Comparison of ENCODE assay signal across 23 mouse cellular contexts in genomic region chr2:4993584-4993983, GRCm38 (mm10). TPM values are rescaled to one million over a fixed set of nuclear protein-coding genes. Genes with fewer than 3 reads are reported as not detected.
DNase-seq lines count a peak whose midpoint lies in the region; ATAC-seq and TF ChIP-seq lines count a peak whose summit lies in the region.
"Had no signal": no experiment of that assay in that cellular context is flagged by ENCODE, and none has a peak within 500 bp of the region (broad histone marks: within the 10 kb centered on the region; RNA-seq: fewer than 3 reads in every experiment).

No protein-coding gene starts in this region.

- H3K27ac ChIP-seq in liver, adult 2 months (replicated peaks; ENCODE audit: insufficient read depth, low read depth, low read length): peak overlapping the region; percentile 98
- no peak overlapping the region for H3K27ac ChIP-seq in liver, embryonic 12.5 days
- H3K27ac ChIP-seq: embryonic facial prominence, embryonic 13.5 days; hindbrain, embryonic 13.5 days; intestine, embryonic 15.5 days; liver, embryonic 13.5 days; lung, embryonic 15.5 days; macrophage; midbrain, embryonic 15.5 days had no signal

- H3K36me3 ChIP-seq in liver, adult 2 months (ENCODE audit: control insufficient read depth, insufficient read depth, low read length): peaks cover 29% of the 10 kb centered on the region
- H3K36me3 ChIP-seq in liver, embryonic 12.5 days: peaks cover 92% of the 10 kb centered on the region
- H3K36me3 ChIP-seq: midbrain, embryonic 15.5 days had no signal

- no peaks in the 10 kb centered on the region for H3K27me3 ChIP-seq in liver, adult 2 months (ENCODE audit: control insufficient read depth, insufficient read depth, low read length)
- no peaks in the 10 kb centered on the region for H3K27me3 ChIP-seq in liver, embryonic 12.5 days (replicated peaks)
- H3K27me3 ChIP-seq: embryonic facial prominence, embryonic 13.5 days; hindbrain, embryonic 13.5 days; intestine, embryonic 15.5 days; liver, embryonic 13.5 days; lung, embryonic 15.5 days; midbrain, embryonic 15.5 days had no signal

- peak overlapping the region; percentile 84 for H3K9ac ChIP-seq in liver, adult 2 months (ENCODE audit: low read depth, low read length)
- H3K9ac ChIP-seq in liver, embryonic 12.5 days: no peak overlapping the region
- H3K9ac ChIP-seq: embryonic facial prominence, embryonic 13.5 days; hindbrain, embryonic 13.5 days; intestine, embryonic 15.5 days; liver, embryonic 13.5 days; lung, embryonic 15.5 days; midbrain, embryonic 15.5 days had no signal

- no peak for DNase-seq in liver, adult 2 months (ENCODE audit: extremely low read depth, low read depth, low spot score)
- peak; percentile 29 to 31 for DNase-seq in layer of hippocampus, adult 8-10 months (ENCODE audit: low spot score in 2 of 2)
- peak; percentile 52 to 84 for DNase-seq in left cerebral cortex, postnatal 25 days (ENCODE audit: low spot score in 2 of 2)
- peak; percentile 52 for DNase-seq in right cerebral cortex, postnatal 4 days
- no peak for DNase-seq in Muller cell, postnatal 12 days (ENCODE audit: inconsistent ontology term)
- no peak for DNase-seq in cerebellum, adult 11-12 months
- DNase-seq in heart, adult 11 months: no peak
- DNase-seq: adrenal gland, postnatal 14 days; B cell, adult 2 months; cerebellum, adult 9-10 months; gastrocnemius, postnatal 36 days; heart, postnatal 14 days; liver, embryonic 13.5 days; thymus, adult 2 months had no signal

- no peak for TF ChIP-seq POLR2A in liver, adult 2 months (IDR thresholded peaks at IDR 0.05; ENCODE audit: extremely low read depth, insufficient read depth, low read length)

- intact Hi-C loops in left cerebral cortex, postnatal 25 days (cut with DNase I): loop anchor here (5.0 kb wide), 2 partner anchors 39 to 76 kb away; partner anchors contain the start of gene Phyh

- peak overlapping the region; percentile 67 for H3K4me3 ChIP-seq in liver, adult 2 months (ENCODE audit: insufficient read depth, low read depth, low read length)
- H3K4me3 ChIP-seq in liver, embryonic 12.5 days: no peak overlapping the region
- H3K4me3 ChIP-seq: embryonic facial prominence, embryonic 13.5 days; hindbrain, embryonic 13.5 days; intestine, embryonic 15.5 days; liver, embryonic 13.5 days; lung, embryonic 15.5 days; midbrain, embryonic 15.5 days had no signal

- WGBS in liver, adult 2 months: 39% methylated on average over 11 of the region's 11 CpGs
- WGBS in liver, embryonic 12.5 days (ENCODE audit: insufficient replicate concordance): 85% methylated on average over 11 of the region's 11 CpGs

- peaks cover 9% of the 10 kb centered on the region; the same call in 1 of the 2 replicates for H3K79me2 ChIP-seq in liver, adult 2 months (ENCODE audit: control insufficient read depth, insufficient read depth, low read length)

- H3K4me2 ChIP-seq in liver, embryonic 12.5 days: no peak overlapping the region
- H3K4me2 ChIP-seq: embryonic facial prominence, embryonic 13.5 days; heart, embryonic 11.5 days; hindbrain, embryonic 13.5 days; intestine, embryonic 15.5 days; liver, embryonic 13.5 days; lung, embryonic 15.5 days; midbrain, embryonic 15.5 days had no signal

- ATAC-seq in liver, embryonic 12.5 days: no peak
- ATAC-seq: intestine, embryonic 15.5 days; midbrain, embryonic 15.5 days had no signal

- no peaks in the 10 kb centered on the region for H3K9me3 ChIP-seq in liver, embryonic 12.5 days (replicated peaks)
- H3K9me3 ChIP-seq: embryonic facial prominence, embryonic 13.5 days; hindbrain, embryonic 13.5 days; intestine, embryonic 15.5 days; liver, embryonic 13.5 days; lung, embryonic 15.5 days; midbrain, embryonic 15.5 days had no signal

- H3K4me1 ChIP-seq in liver, adult 2 months (ENCODE audit: control insufficient read depth, insufficient read depth, low read length): peaks cover 26% of the 10 kb centered on the region
- peaks cover 3% of the 10 kb centered on the region; the same call in 1 of the 2 replicates for H3K4me1 ChIP-seq in liver, embryonic 12.5 days
- H3K4me1 ChIP-seq: embryonic facial prominence, embryonic 13.5 days; hindbrain, embryonic 13.5 days; intestine, embryonic 15.5 days; liver, embryonic 13.5 days; lung, embryonic 15.5 days; midbrain, embryonic 15.5 days had no signal

- no peak for TF ChIP-seq CTCF in liver, adult 2 months (IDR thresholded peaks at IDR 0.05; ENCODE audit: low read depth, low read length)

RNA-seq across cellular contexts. Expression of gene Ucma, which starts 17.7 kb away (rescaled TPM):
- total RNA-seq in liver, adult 2 months (2014; rRNA removed): not detected in 2 replicates
- not detected in 2 replicates for polyA plus RNA-seq in liver, adult 2 months (2012; rRNA removed)
- polyA plus RNA-seq in liver, embryonic 12.5 days (2016; fragmentation: Nextera tagmentation; extraction: Ambion mirVana): not detected in 2 replicates
- total RNA-seq in layer of hippocampus, adult 8-10 months (2022): 1 to 10 TPM; 2.2 to 5.2 (median 3.7) TPM
- total RNA-seq in left cerebral cortex, postnatal 25 days (2021): 1 to 10 TPM; 1.5 to 2.1 TPM
- total RNA-seq: adrenal gland, postnatal 14 days; gastrocnemius, postnatal 36 days; heart, postnatal 14 days had no signal
- polyA plus RNA-seq: heart, embryonic 11.5 days; intestine, embryonic 15.5 days; kidney, embryonic 16.5 days; liver, embryonic 13.5 days; macrophage had no signal

RNA-seq across cellular contexts. Expression of gene Mcm10, which starts 19.0 kb away (rescaled TPM):
- total RNA-seq in liver, adult 2 months (2014; rRNA removed): 36.0 and 53.8 TPM in 2 replicates
- polyA plus RNA-seq in liver, adult 2 months (2012; rRNA removed): 11.9 and 21.8 TPM in 2 replicates
- polyA plus RNA-seq in liver, embryonic 12.5 days (2016; fragmentation: Nextera tagmentation; extraction: Ambion mirVana): 57.7 and 59.0 TPM in 2 replicates
- total RNA-seq in layer of hippocampus, adult 8-10 months (2022): 1 to 10 TPM in 1 of 4 experiments, under 1 TPM in 3; 0.71 to 1.1 (median 0.86) TPM
- 1 to 10 TPM; 1.2 to 1.3 TPM for total RNA-seq in left cerebral cortex, postnatal 25 days (2021)

Comparison
In these comparisons a context has a peak if more than half of its experiments do, and no peak if none do; other contexts are left out.
1. DNase-seq: peak in layer of hippocampus, adult 8-10 months (2 of 2), left cerebral cortex, postnatal 25 days (2 of 2) and right cerebral cortex, postnatal 4 days (single experiment); none in liver, adult 2 months (single experiment), Muller cell, postnatal 12 days (single experiment), cerebellum, adult 11-12 months (single experiment) and heart, adult 11 months (single experiment).
2. RNA of gene Mcm10, which starts 19.0 kb away (total RNA-seq): 36.0 to 53.8 TPM in liver, adult 2 months; 1.2 to 1.3 TPM in left cerebral cortex, postnatal 25 days and 0.71 to 1.1 TPM in layer of hippocampus, adult 8-10 months; every median in the first group is over 10 times any median in the second.